Mouse (Mus musculus): ENCODE measurements around the gene Gpr176. TPM values are rescaled to one million over a fixed set of nuclear protein-coding genes. Genes with fewer than 3 reads are reported as not detected.
A peak's percentile ranks its signal among the peaks of the same experiment; 100 is the strongest.

Gpr176 gene
- polyA plus RNA-seq, 1 experiment from 2014 or later = 0.23 TPM

DNA sequence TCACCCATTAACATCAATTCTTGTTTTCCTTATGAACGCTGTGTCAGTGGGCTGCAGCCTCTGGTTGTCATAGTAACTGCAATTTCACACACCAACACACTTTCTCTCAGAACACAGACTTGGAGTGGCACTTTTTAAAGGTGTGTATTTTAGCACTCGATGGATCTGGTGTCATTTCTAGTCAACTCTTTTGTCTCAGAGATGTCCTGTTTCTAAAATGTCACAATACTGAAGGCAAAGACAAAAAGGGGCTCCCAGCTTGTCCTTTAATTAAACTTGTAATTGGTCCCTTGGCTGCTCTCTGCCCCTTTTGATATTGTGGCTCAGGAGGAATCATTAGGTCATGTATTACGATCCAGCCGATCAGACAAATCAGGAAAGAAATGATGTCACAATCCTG lies 52.7 kb downstream of the Gpr176 start:
- Histone ChIP-seq H3K27ac (ENCODE audit: low read depth, low read length) (no peak overlapping the region), H3K36me3 (ENCODE audit: control insufficient read depth, insufficient read depth, low read length) (no peaks in the 10 kb centered on the region), H3K4me3 (ENCODE audit: low read depth, low read length) (no peak overlapping the region), H3K9ac (ENCODE audit: low read length) (no peak overlapping the region), H3K4me1 (replicated peaks; ENCODE audit: control insufficient read depth, insufficient read depth, low read length) (peaks cover 9% of the 10 kb centered on the region), H3K9me3 (ENCODE audit: control insufficient read depth, low read length) (no peaks in the 10 kb centered on the region), H3K4me2 (ENCODE audit: low read depth, low read length, severe bottlenecking) (no peak overlapping the region), H3K27me3 (ENCODE audit: control insufficient read depth, insufficient read depth, low read length) (no peaks in the 10 kb centered on the region)
- ATAC-seq (replicated peaks; ENCODE audit: low FRiP score) (peak; percentile 72), DNase-seq (ENCODE audit: low spot score) (no peak)
- 29% methylated on average over 4 of the region's 4 CpGs for WGBS

- ATAC-seq (replicated peaks; ENCODE audit: low FRiP score) (no peak), DNase-seq (ENCODE audit: low spot score) (no peak)
- Histone ChIP-seq H3K4me1 (replicated peaks; ENCODE audit: control insufficient read depth, insufficient read depth, low read length) (peaks cover 9% of the 10 kb centered on the region), H3K4me2 (ENCODE audit: low read depth, low read length, severe bottlenecking) (no peak overlapping the region), H3K4me3 (ENCODE audit: low read depth, low read length) (no peak overlapping the region), H3K27ac (ENCODE audit: low read depth, low read length) (no peak overlapping the region), H3K9me3 (ENCODE audit: control insufficient read depth, low read length) (no peaks in the 10 kb centered on the region), H3K9ac (ENCODE audit: low read length) (no peak overlapping the region), H3K27me3 (ENCODE audit: control insufficient read depth, insufficient read depth, low read length) (no peaks in the 10 kb centered on the region), H3K36me3 (ENCODE audit: control insufficient read depth, insufficient read depth, low read length) (no peaks in the 10 kb centered on the region)
- 70% methylated on average over 5 of the region's 5 CpGs for WGBS
These were observed 54.0 kb downstream of the Gpr176 start for GRCm38 (mm10) chr2:118319176-118319575.

GRCm38 (mm10) chr2:118316939-118317338 lies 56.3 kb downstream of the Gpr176 start:
- Histone ChIP-seq H3K27me3 (ENCODE audit: control insufficient read depth, insufficient read depth, low read length) (no peaks in the 10 kb centered on the region), H3K4me2 (ENCODE audit: low read depth, low read length, severe bottlenecking) (no peak overlapping the region), H3K4me1 (replicated peaks; ENCODE audit: control insufficient read depth, insufficient read depth, low read length) (peaks cover 9% of the 10 kb centered on the region), H3K27ac (ENCODE audit: low read depth, low read length) (no peak overlapping the region), H3K9me3 (ENCODE audit: control insufficient read depth, low read length) (no peaks in the 10 kb centered on the region), H3K4me3 (ENCODE audit: low read depth, low read length) (no peak overlapping the region), H3K36me3 (ENCODE audit: control insufficient read depth, insufficient read depth, low read length) (no peaks in the 10 kb centered on the region), H3K9ac (ENCODE audit: low read length) (no peak overlapping the region)
- 78% methylated on average over 2 of the region's 2 CpGs for WGBS
- no peak for DNase-seq (ENCODE audit: low spot score)
- ATAC-seq (replicated peaks; ENCODE audit: low FRiP score) = no peak

DNA sequence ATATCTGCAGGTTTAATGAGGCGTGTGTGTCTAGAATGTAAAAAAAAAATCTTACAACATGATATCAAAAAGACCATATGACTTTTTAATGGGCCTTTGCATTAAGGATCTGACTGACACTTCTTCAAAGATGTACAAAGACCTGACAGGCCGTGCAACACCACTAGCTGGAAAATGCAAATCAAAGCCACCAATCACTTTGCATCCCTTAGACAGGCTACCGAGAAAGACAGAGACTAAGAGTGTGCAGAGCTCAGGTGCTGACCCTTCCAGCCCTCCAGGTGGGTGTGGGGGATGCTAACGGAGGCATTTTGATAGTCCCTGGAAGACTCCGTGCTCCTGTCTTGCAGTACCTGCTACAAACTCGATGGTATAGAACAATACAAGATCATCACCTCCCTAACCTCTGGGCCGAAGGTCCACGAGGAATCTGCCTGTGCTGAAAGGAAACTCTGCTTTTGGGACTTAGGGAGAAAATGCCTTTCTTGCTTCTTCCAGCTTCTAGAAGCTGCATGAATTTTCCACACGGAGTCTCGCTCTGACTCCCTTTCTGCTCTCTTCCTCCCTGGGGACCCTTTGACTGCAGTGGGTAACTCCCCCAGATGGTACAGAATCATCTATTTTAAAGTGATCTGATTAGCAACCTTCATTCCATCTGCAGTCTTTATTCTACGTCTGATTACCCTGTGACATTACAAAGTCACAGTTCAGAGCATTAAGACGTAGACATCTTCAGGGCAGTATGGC lies 57.4 kb downstream of the Gpr176 start:
- H3K4me1 ChIP-seq (replicated peaks; ENCODE audit: control insufficient read depth, insufficient read depth, low read length) = peaks cover 9% of the 10 kb centered on the region
- H3K27ac ChIP-seq (ENCODE audit: low read depth, low read length) = no peak overlapping the region
- no peak overlapping the region for H3K4me2 ChIP-seq (ENCODE audit: low read depth, low read length, severe bottlenecking)
- no peaks in the 10 kb centered on the region for H3K9me3 ChIP-seq (ENCODE audit: control insufficient read depth, low read length)
- no peaks in the 10 kb centered on the region for H3K36me3 ChIP-seq (ENCODE audit: control insufficient read depth, insufficient read depth, low read length)
- 88% methylated on average over 12 of the region's 12 CpGs for WGBS
- H3K27me3 ChIP-seq (ENCODE audit: control insufficient read depth, insufficient read depth, low read length) = no peaks in the 10 kb centered on the region
- ATAC-seq (replicated peaks; ENCODE audit: low FRiP score) (no peak), DNase-seq (ENCODE audit: low spot score) (no peak)
- H3K9ac ChIP-seq (ENCODE audit: low read length) = no peak overlapping the region
- H3K4me3 ChIP-seq (ENCODE audit: low read depth, low read length) = no peak overlapping the region

DNA sequence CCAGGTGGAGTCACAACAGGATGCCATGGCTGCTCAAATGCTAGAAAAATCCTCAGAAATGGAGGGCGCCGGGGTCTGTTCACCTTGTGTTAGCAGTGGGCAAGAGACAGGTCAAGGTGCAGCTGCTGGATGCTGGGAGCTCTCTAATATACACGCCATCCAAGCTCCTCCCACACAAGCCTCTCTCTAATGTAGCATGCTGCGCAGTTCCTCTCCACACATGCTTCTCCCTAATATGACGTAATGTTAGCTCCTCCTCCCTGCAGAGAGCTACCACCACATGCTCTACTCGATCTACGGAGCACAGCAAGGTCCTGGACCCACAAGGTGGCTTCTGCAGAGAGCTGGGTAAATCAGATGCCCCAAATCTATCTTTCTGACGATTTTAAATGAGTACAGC lies 65.7 kb downstream of the Gpr176 start:
- Histone ChIP-seq H3K4me2 (ENCODE audit: low read depth, low read length, severe bottlenecking) (no peak overlapping the region), H3K27ac (ENCODE audit: low read depth, low read length) (no peak overlapping the region), H3K4me3 (ENCODE audit: low read depth, low read length) (no peak overlapping the region), H3K36me3 (ENCODE audit: control insufficient read depth, insufficient read depth, low read length) (no peaks in the 10 kb centered on the region), H3K9me3 (ENCODE audit: control insufficient read depth, low read length) (no peaks in the 10 kb centered on the region), H3K27me3 (ENCODE audit: control insufficient read depth, insufficient read depth, low read length) (no peaks in the 10 kb centered on the region), H3K4me1 (replicated peaks; ENCODE audit: control insufficient read depth, insufficient read depth, low read length) (no peaks in the 10 kb centered on the region), H3K9ac (ENCODE audit: low read length) (no peak overlapping the region)
- 82% methylated on average over 8 of the region's 8 CpGs for WGBS
- ATAC-seq (replicated peaks; ENCODE audit: low FRiP score) (no peak), DNase-seq (ENCODE audit: low spot score) (no peak)

DNA sequence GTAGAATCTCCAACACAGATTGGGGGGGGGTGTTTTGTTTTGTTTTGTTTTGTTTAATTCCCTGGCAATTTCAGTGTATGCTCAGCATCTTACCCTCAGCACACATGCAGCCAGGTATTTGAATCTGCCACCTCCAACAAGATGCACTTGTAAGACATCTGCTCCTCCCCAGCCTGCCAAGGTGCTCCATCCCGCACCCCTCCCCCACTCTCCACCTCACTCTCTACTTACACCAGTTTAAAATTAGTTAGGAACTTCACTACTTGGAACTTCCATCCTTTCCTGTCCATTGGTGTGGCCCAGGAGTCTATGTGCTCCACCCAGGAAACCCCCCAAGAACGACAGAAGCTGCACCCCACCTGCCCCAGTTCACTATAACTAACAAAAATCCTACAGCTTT lies 66.3 kb downstream of the Gpr176 start:
- H3K36me3 ChIP-seq (ENCODE audit: control insufficient read depth, insufficient read depth, low read length) = no peaks in the 10 kb centered on the region
- 69% methylated on average over 2 of the region's 2 CpGs for WGBS
- H3K9me3 ChIP-seq (ENCODE audit: control insufficient read depth, low read length) = no peaks in the 10 kb centered on the region
- H3K4me2 ChIP-seq (ENCODE audit: low read depth, low read length, severe bottlenecking) = no peak overlapping the region
- no peak overlapping the region for H3K4me3 ChIP-seq (ENCODE audit: low read depth, low read length)
- H3K4me1 ChIP-seq (replicated peaks; ENCODE audit: control insufficient read depth, insufficient read depth, low read length) = no peaks in the 10 kb centered on the region
- no peak overlapping the region for H3K9ac ChIP-seq (ENCODE audit: low read length)
- no peak for DNase-seq (ENCODE audit: low spot score)
- no peak overlapping the region for H3K27ac ChIP-seq (ENCODE audit: low read depth, low read length)
- no peaks in the 10 kb centered on the region for H3K27me3 ChIP-seq (ENCODE audit: control insufficient read depth, insufficient read depth, low read length)
- ATAC-seq (replicated peaks; ENCODE audit: low FRiP score) = no peak

- H3K9me3 ChIP-seq (ENCODE audit: control insufficient read depth, low read length) = no peaks in the 10 kb centered on the region
- H3K4me1 ChIP-seq (replicated peaks; ENCODE audit: control insufficient read depth, insufficient read depth, low read length) = no peaks in the 10 kb centered on the region
- no peaks in the 10 kb centered on the region for H3K27me3 ChIP-seq (ENCODE audit: control insufficient read depth, insufficient read depth, low read length)
- no peak overlapping the region for H3K4me2 ChIP-seq (ENCODE audit: low read depth, low read length, severe bottlenecking)
- WGBS = 74% methylated on average over 3 of the region's 3 CpGs
- DNase-seq (ENCODE audit: low spot score) (no peak), ATAC-seq (replicated peaks; ENCODE audit: low FRiP score) (no peak)
- H3K9ac ChIP-seq (ENCODE audit: low read length) = no peak overlapping the region
- no peak overlapping the region for H3K4me3 ChIP-seq (ENCODE audit: low read depth, low read length)
- H3K36me3 ChIP-seq (ENCODE audit: control insufficient read depth, insufficient read depth, low read length) = no peaks in the 10 kb centered on the region
- H3K27ac ChIP-seq (ENCODE audit: low read depth, low read length) = no peak overlapping the region
These were observed 66.7 kb downstream of the Gpr176 start for GRCm38 (mm10) chr2:118306522-118306895.

DNA sequence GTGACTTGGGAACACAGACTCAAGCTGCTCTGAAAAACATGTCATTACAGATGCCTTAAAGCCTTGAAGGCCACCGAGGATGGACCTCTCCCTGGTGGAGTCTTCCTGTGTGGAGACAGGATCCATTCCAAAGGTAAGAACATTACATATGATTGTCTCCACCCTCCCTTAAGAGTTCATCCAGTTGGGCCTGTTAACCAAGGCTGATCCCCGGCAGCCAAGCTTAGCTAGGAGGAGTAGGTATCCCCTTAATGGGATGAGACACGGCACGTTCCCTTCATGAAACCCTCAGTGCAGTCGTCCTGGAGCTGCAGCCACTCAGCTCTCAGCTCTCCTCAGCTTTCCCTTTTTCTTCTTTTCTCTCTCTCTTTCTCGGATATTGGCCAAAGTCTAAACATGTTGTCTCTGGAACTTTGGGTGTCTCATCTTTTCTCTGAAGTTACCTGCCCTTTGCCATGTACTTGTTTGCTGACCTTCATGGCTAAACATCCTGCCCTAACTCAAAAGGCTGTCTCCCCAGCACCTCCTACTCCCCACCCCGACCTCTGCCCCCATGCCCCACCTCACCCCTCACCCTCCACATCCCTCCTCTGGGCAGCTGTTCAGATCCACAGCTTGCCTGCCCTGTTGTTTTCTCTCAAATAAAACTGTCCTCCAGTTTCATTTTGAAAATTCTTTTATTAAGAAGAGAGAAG lies 67.2 kb downstream of the Gpr176 start:
- H3K4me3 ChIP-seq (ENCODE audit: low read depth, low read length) = no peak overlapping the region
- H3K9me3 ChIP-seq (ENCODE audit: control insufficient read depth, low read length) = no peaks in the 10 kb centered on the region
- no peaks in the 10 kb centered on the region for H3K4me1 ChIP-seq (replicated peaks; ENCODE audit: control insufficient read depth, insufficient read depth, low read length)
- H3K9ac ChIP-seq (ENCODE audit: low read length) = no peak overlapping the region
- no peak overlapping the region for H3K27ac ChIP-seq (ENCODE audit: low read depth, low read length)
- H3K4me2 ChIP-seq (ENCODE audit: low read depth, low read length, severe bottlenecking) = no peak overlapping the region
- ATAC-seq (replicated peaks; ENCODE audit: low FRiP score) = no peak
- H3K27me3 ChIP-seq (ENCODE audit: control insufficient read depth, insufficient read depth, low read length) = no peaks in the 10 kb centered on the region
- no peaks in the 10 kb centered on the region for H3K36me3 ChIP-seq (ENCODE audit: control insufficient read depth, insufficient read depth, low read length)
- 84% methylated on average over 7 of the region's 7 CpGs for WGBS
- DNase-seq (ENCODE audit: low spot score) = no peak

- 92% methylated on average over 4 of the region's 4 CpGs for WGBS
These were observed 69.8 kb downstream of the Gpr176 start for GRCm38 (mm10) chr2:118303456-118303855.

More at GRCm38 (mm10) chr2:118303456-118303855, 69.8 kb downstream of the Gpr176 start:
- no peak overlapping the region for H3K9ac ChIP-seq (ENCODE audit: low read length)
- H3K4me3 ChIP-seq (ENCODE audit: low read depth, low read length) = no peak overlapping the region
- DNase-seq (ENCODE audit: low spot score) = no peak
- H3K9me3 ChIP-seq (ENCODE audit: control insufficient read depth, low read length) = no peaks in the 10 kb centered on the region
- H3K36me3 ChIP-seq (ENCODE audit: control insufficient read depth, insufficient read depth, low read length) = no peaks in the 10 kb centered on the region
- H3K4me1 ChIP-seq (replicated peaks; ENCODE audit: control insufficient read depth, insufficient read depth, low read length) = no peaks in the 10 kb centered on the region
- no peak for ATAC-seq (replicated peaks; ENCODE audit: low FRiP score)
- H3K27ac ChIP-seq (ENCODE audit: low read depth, low read length) = no peak overlapping the region
- H3K27me3 ChIP-seq (ENCODE audit: control insufficient read depth, insufficient read depth, low read length) = no peaks in the 10 kb centered on the region
- no peak overlapping the region for H3K4me2 ChIP-seq (ENCODE audit: low read depth, low read length, severe bottlenecking)
